Mouse (Mus musculus) hematopoietic stem cell, adult 5-6 weeks (primary cell): ENCODE results near the gene Nrsn2. TPM values are rescaled to one million over a fixed set of nuclear protein-coding genes. Genes with fewer than 3 reads are reported as not detected.

ENCODE experiments used
- ATAC-seq, 2 experiments: fragments of 125-278 bp in 1 of 2; replicated peaks in 1 of 2; 2 replicates each; pipeline ENCODE4 v1.8.0; 2016 to 2017; ENCODE audit warnings: inconsistent platforms in 2 of 2, mild to moderate bottlenecking in 2 of 2, moderate number of reproducible peaks in 2 of 2, low read depth in 1 of 2, moderate TSS enrichment in 1 of 2; ENCODE audit not compliant: low FRiP score in 2 of 2, poor library complexity in 2 of 2, severe bottlenecking in 2 of 2, insufficient read depth in 1 of 2, low TSS enrichment in 1 of 2
- total RNA-seq: library from RNA; stranded (forward); fragments of 172-1452, 232-1000 nt; gene quantifications from 2 replicates; pipeline ENCODE4 v1.2.3, GENCODE M21; 2017

The Nrsn2 gene
- total RNA-seq = not detected in 2 replicates

GRCm38 (mm10) chr2:152376345-152376741 lies at the start of gene Nrsn2:
Gene Nrsn2, minus strand, starts transcription at chr2:152376638.
- ATAC-seq = no peak

GRCm38 (mm10) chr2:152415786-152416185 lies 39.3 kb upstream of the Nrsn2 start:
- no peak for ATAC-seq

GRCm38 (mm10) chr2:152415287-152415686 lies 38.8 kb upstream of the Nrsn2 start, which contains the start of gene 6820408C15Rik:
Gene 6820408C15Rik, plus strand, starts transcription at chr2:152415587.
- no peak for ATAC-seq

- ATAC-seq = peak; percentile 38 to 81; a peak in 3 of 4 replicates
These were observed 38.2 kb upstream of the Nrsn2 start, which contains the start of gene Zcchc3 for GRCm38 (mm10) chr2:152414591-152415165. Gene Zcchc3, minus strand, starts transcription at chr2:152415027.

- ATAC-seq = peak in 1 of 2 experiments; percentile 12; a peak in 1 of 4 replicates
These were observed 37.5 kb upstream of the Nrsn2 start for GRCm38 (mm10) chr2:152413765-152414584.

GRCm38 (mm10) chr2:152413158-152413764 lies 36.8 kb upstream of the Nrsn2 start:
- ATAC-seq = no peak

- ATAC-seq = no peak
These were observed 36.2 kb upstream of the Nrsn2 start for GRCm38 (mm10) chr2:152412526-152413157.

GRCm38 (mm10) chr2:152411471-152411870 lies 35.0 kb upstream of the Nrsn2 start:
- no peak for ATAC-seq

GRCm38 (mm10) chr2:152410971-152411371 lies 34.5 kb upstream of the Nrsn2 start:
- no peak for ATAC-seq

GRCm38 (mm10) chr2:152409781-152410180 lies 33.3 kb upstream of the Nrsn2 start:
- ATAC-seq = no peak

- ATAC-seq = peak; percentile 98 to 100
These were observed 29.7 kb upstream of the Nrsn2 start for GRCm38 (mm10) chr2:152406126-152406525.

- no peak for ATAC-seq
These were observed 22.7 kb upstream of the Nrsn2 start for GRCm38 (mm10) chr2:152399122-152399542.

- ATAC-seq = peak; percentile 72 to 78
These were observed 22.3 kb upstream of the Nrsn2 start for GRCm38 (mm10) chr2:152398691-152399090.

- peak; percentile 43 to 47 for ATAC-seq
These were observed 21.4 kb upstream of the Nrsn2 start, which contains the start of gene Sox12 for GRCm38 (mm10) chr2:152397680-152398435. Gene Sox12, minus strand, starts transcription at chr2:152398063.

- peak in 1 of 2 experiments; percentile 8; a peak in 1 of 4 replicates for ATAC-seq
These were observed 20.7 kb upstream of the Nrsn2 start for GRCm38 (mm10) chr2:152397004-152397589.

GRCm38 (mm10) chr2:152396110-152397003 lies 19.9 kb upstream of the Nrsn2 start:
- ATAC-seq = peak; percentile 54 to 65
